Mouse (Mus musculus) induced T-regulatory cell, adult 2 months (primary cell): ENCODE measurements around the gene Crhr1.

Experiments
- DNase-seq: peaks from one replicate; pipeline ENCODE4 v3.0.0-alpha.2; 2012; ENCODE audit warnings: low read depth

Gene Crhr1

GRCm38 (mm10) chr11:104138976-104139375 lies 6.3 kb downstream of the Crhr1 start:
- no peak for DNase-seq

GRCm38 (mm10) chr11:104144930-104145329 lies 12.3 kb downstream of the Crhr1 start:
- no peak for DNase-seq

- no peak for DNase-seq
Measured at GRCm38 (mm10) chr11:104148787-104149186, 16.1 kb downstream of the Crhr1 start.

- DNase-seq, result no peak
Measured at GRCm38 (mm10) chr11:104150911-104151310, 18.3 kb downstream of the Crhr1 start.

- DNase-seq, result no peak
Measured at GRCm38 (mm10) chr11:104154332-104154731, 21.7 kb downstream of the Crhr1 start.

- no peak for DNase-seq
Measured at GRCm38 (mm10) chr11:104154820-104155635, 22.4 kb downstream of the Crhr1 start.

- DNase-seq, result no peak
Measured at GRCm38 (mm10) chr11:104155899-104156298, 23.2 kb downstream of the Crhr1 start.

- DNase-seq, result no peak
Measured at GRCm38 (mm10) chr11:104156391-104156790, 23.7 kb downstream of the Crhr1 start.

- peak; percentile 44 for DNase-seq
Measured at GRCm38 (mm10) chr11:104157603-104158259, 25.1 kb downstream of the Crhr1 start.

GRCm38 (mm10) chr11:104158260-104158907 lies 25.7 kb downstream of the Crhr1 start:
- DNase-seq, result no peak

GRCm38 (mm10) chr11:104159769-104160272 lies 27.2 kb downstream of the Crhr1 start:
- DNase-seq, result no peak

GRCm38 (mm10) chr11:104161153-104161552 lies 28.5 kb downstream of the Crhr1 start:
- no peak for DNase-seq

GRCm38 (mm10) chr11:104164257-104164656 lies 31.6 kb downstream of the Crhr1 start:
- no peak for DNase-seq

- DNase-seq, result peak; percentile 66
Measured at GRCm38 (mm10) chr11:104171281-104171781, 38.7 kb downstream of the Crhr1 start.

GRCm38 (mm10) chr11:104178893-104179292 lies 46.2 kb downstream of the Crhr1 start:
- no peak for DNase-seq

GRCm38 (mm10) chr11:104179804-104180203 lies 47.1 kb downstream of the Crhr1 start:
- no peak for DNase-seq

- DNase-seq, result no peak
Measured at GRCm38 (mm10) chr11:104182141-104182540, 49.5 kb downstream of the Crhr1 start.

- no peak for DNase-seq
Measured at GRCm38 (mm10) chr11:104186135-104186836, 53.6 kb downstream of the Crhr1 start, which contains the start of gene Sppl2c. Gene Sppl2c, plus strand, starts transcription at chr11:104186327.

- no peak for DNase-seq
Measured at GRCm38 (mm10) chr11:104186837-104187150, 54.1 kb downstream of the Crhr1 start.

GRCm38 (mm10) chr11:104187766-104188165 lies 55.1 kb downstream of the Crhr1 start:
- no peak for DNase-seq

GRCm38 (mm10) chr11:104190008-104190407 lies 57.4 kb downstream of the Crhr1 start:
- DNase-seq, result no peak

- no peak for DNase-seq
Measured at GRCm38 (mm10) chr11:104195382-104195781, 62.7 kb downstream of the Crhr1 start.
